Mouse (Mus musculus) olfactory bulb, adult 2 months (tissue): ENCODE measurements around the gene Kifc3. TPM values are rescaled to one million over a fixed set of nuclear protein-coding genes. Genes with fewer than 3 reads are reported as not detected.

Experiments
- H3K27ac ChIP-seq: fragments of 200-500 bp; 2 replicates; pipeline ENCODE4 v1.5.1; 2012; ENCODE audit warnings: low read depth, low read length; ENCODE audit not compliant: insufficient read depth
- H3K4me1 ChIP-seq: fragments of 200-500 bp; 2 replicates; pipeline ENCODE4 v1.6.1; 2012; ENCODE audit warnings: low read length; ENCODE audit not compliant: control insufficient read depth, insufficient read depth
- H3K4me3 ChIP-seq: fragments of 200-500 bp; 2 replicates; pipeline ENCODE4 v1.5.1; 2012; ENCODE audit warnings: mild to moderate bottlenecking, low read depth, low read length, moderate library complexity; ENCODE audit not compliant: insufficient read depth
- CTCF ChIP-seq: fragments of 200-500 bp; IDR thresholded peaks from 2 replicates; pipeline ENCODE4 v1.5.1; 2012; ENCODE audit warnings: low read depth, mild to moderate bottlenecking, low read length, moderate library complexity; ENCODE audit not compliant: insufficient read depth
- POLR2A ChIP-seq: fragments of 200-500 bp; IDR thresholded peaks from 2 replicates; pipeline ENCODE4 v1.6.1; 2012; ENCODE audit warnings: mild to moderate bottlenecking, low read depth, low read length, moderate library complexity; ENCODE audit not compliant: insufficient read depth
- WGBS: fragments of 180-500 bp; shearing (Covaris S2); methylation state at CpG from one replicate; pipeline ENCODE4 v1.1.7; 2018; 5-methylcytosine and 5-hydroxymethylcytosine counted together
- polyA plus RNA-seq: library from polyadenylated mRNA; stranded (reverse); fragments of >200 nt; gene quantifications from 2 replicates; pipeline ENCODE4 v1.2.4, GENCODE M21; 2012; ENCODE audit warnings: low replicate concordance; ENCODE audit not compliant: missing spikeins, insufficient read depth, insufficient read length

The Kifc3 gene
- polyA plus RNA-seq, 1 experiment, result not detected

DNA sequence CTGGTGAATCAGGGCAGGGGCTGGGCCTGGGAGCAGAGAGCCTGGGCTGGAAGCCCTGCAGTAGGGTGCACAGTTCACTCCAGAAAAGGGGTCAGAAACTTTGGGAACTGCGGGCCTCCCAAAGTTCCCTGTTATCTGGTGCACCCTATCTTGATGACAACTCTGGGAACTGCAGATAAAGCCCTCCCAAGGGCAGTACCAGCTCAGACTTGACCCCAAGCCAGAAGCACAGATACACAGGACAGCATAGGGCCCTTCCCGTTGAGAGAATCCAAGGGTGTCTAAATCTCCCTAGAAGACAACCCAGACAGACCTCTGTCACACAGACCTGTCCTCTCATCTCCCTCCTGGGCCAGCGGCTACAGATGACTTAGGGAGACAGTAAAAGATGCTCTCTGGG, 52.0 kb downstream of the Kifc3 start:
- H3K4me1 ChIP-seq, result peaks cover 8% of the 10 kb centered on the region
- TF ChIP-seq CTCF, result no peak
- no peak for TF ChIP-seq POLR2A
- H3K27ac ChIP-seq, result no peak overlapping the region
- 94% methylated on average over 3 of the region's 3 CpGs for whole genome bisulfite sequencing
- H3K4me3 ChIP-seq, result no peak overlapping the region

GRCm38 (mm10) chr8:95149426-95149825, 53.2 kb downstream of the Kifc3 start:
- no peak overlapping the region for H3K27ac ChIP-seq
- peaks cover 4% of the 10 kb centered on the region for H3K4me1 ChIP-seq
- WGBS, result 41% methylated on average over 10 of the region's 10 CpGs
- H3K4me3 ChIP-seq, result no peak overlapping the region
- TF ChIP-seq POLR2A (no peak), CTCF (no peak)

- Histone ChIP-seq H3K4me3 (no peak overlapping the region), H3K4me1 (peaks cover 16% of the 10 kb centered on the region), H3K27ac (no peak overlapping the region)
- 94% methylated on average over 5 of the region's 5 CpGs for WGBS
- TF ChIP-seq CTCF (no peak), POLR2A (no peak)
These were observed 55.8 kb downstream of the Kifc3 start for GRCm38 (mm10) chr8:95146846-95147245.

DNA sequence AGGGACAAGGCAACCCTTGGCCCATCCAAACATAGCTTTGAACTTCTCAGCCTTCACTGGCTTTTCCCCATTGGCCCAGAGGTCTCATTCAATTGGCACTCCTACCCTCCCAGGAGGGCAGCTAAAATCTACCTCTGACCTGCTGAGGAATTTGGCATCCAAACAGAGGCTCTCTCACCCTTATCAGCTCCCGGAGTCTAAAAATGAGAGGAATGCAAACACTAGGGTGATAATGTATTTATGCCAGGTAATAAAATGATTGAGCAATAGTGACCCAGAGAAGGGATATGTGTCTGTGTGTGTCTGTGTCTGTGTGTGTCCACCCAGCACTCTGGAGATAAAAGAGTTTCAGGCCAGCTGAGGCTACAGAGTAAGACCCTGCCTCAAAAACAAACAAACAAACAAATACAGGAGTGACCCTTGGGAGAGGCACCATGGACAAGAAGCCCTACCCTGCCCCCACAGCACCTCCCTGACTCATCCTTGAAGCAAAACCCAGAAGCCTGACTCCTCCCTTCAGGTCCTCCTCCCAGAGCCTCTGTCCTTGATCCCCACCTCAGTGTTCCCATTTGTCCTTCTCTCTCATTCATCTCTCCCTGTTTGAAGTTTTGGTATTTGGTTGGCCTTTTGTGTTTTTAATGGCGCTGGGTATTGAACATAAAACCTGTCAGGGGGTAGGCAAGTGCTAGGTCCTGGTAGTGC, 56.4 kb downstream of the Kifc3 start:
- H3K27ac ChIP-seq, result no peak overlapping the region
- H3K4me3 ChIP-seq, result no peak overlapping the region
- peaks cover 18% of the 10 kb centered on the region for H3K4me1 ChIP-seq
- WGBS, result 87% methylated on average over 2 of the region's 2 CpGs
- TF ChIP-seq POLR2A (no peak), CTCF (no peak)

DNA sequence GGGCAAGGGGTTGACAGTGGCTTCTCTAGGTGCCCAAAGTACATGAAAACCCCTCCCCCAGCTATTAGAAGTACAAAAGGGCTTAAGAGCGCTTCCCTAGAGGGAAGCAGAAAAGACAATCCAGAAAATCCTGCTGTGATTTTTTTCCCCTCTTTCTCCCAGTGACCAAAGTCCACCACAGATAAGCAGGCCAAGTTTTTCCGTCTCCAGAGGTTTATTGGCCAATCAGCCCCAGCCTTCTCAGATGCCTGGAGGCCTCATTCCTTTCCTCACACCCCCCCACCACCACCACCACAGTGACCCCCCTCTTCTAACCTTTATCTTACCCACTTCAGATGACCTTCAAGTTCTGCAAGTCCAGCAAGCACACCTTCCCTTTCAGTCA, 58.0 kb downstream of the Kifc3 start:
- TF ChIP-seq POLR2A (no peak), CTCF (no peak)
- Histone ChIP-seq H3K4me3 (no peak overlapping the region), H3K4me1 (peaks cover 23% of the 10 kb centered on the region), H3K27ac (no peak overlapping the region)
- WGBS, result 79% methylated on average over 2 of the region's 2 CpGs

DNA sequence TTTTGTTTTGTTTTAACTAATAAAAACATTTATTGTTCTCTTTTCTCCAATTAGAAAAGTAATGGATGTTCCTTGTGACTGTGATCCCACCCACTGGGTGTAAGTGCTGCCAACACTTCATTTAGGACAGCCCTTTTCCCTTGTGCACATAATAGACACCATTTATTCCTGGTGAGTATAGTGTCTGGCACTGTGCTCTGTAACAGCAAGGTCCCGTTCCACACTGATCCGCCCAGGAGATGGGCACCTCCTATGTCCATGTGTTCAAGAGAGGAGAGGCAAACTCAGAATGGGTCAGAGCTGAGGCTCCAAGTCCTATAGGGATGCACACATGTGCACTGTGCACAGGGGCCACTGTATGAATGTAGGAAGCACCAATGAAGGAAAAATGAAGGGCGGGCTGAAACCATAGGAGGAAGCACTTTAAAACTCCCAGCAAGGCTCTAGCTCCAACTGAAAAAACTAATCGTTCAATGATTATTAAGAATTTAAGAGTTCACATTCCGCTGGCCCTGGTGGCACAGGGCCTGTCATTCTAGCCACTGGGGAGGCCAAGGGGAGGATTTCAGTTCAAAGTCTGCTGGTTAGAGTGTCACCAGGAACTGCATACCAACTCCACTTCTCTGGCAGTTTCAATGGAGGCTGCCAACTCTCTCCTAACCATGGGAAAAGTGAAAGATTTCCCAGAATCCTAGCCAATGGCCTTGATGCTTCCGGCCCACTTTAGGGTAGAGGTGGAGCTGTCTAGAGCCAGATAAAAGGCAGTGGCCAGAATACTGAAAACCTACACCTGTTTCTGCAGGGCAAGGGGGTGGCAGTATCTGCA, 58.6 kb downstream of the Kifc3 start:
- H3K4me1 ChIP-seq, result peaks cover 19% of the 10 kb centered on the region
- peak overlapping the region; percentile 52; the same call in 1 of the 2 replicates for H3K27ac ChIP-seq
- TF ChIP-seq POLR2A (no peak), CTCF (no peak)
- WGBS, result 65% methylated on average over 6 of the region's 6 CpGs
- no peak overlapping the region for H3K4me3 ChIP-seq

GRCm38 (mm10) chr8:95142985-95143804, 59.4 kb downstream of the Kifc3 start:
- TF ChIP-seq CTCF, result no peak
- TF ChIP-seq POLR2A, result no peak
- WGBS, result 26% methylated on average over 17 of the region's 17 CpGs
- peaks cover 21% of the 10 kb centered on the region for H3K4me1 ChIP-seq
- H3K27ac ChIP-seq, result peak overlapping the region; percentile 79
- H3K4me3 ChIP-seq, result peak overlapping the region; percentile 83

GRCm38 (mm10) chr8:95142075-95142831, 60.4 kb downstream of the Kifc3 start:
- 1% methylated on average over 64 of the region's 66 CpGs for WGBS
- TF ChIP-seq POLR2A (peak; percentile 20; the same call in 1 of the 2 replicates), CTCF (no peak)
- peaks cover 31% of the 10 kb centered on the region for H3K4me1 ChIP-seq
- H3K4me3 ChIP-seq, result peak overlapping the region; percentile 83
- peak overlapping the region; percentile 79 for H3K27ac ChIP-seq
